ENCODE assay signal across 24 mouse cellular contexts in the genomic region with DNA sequence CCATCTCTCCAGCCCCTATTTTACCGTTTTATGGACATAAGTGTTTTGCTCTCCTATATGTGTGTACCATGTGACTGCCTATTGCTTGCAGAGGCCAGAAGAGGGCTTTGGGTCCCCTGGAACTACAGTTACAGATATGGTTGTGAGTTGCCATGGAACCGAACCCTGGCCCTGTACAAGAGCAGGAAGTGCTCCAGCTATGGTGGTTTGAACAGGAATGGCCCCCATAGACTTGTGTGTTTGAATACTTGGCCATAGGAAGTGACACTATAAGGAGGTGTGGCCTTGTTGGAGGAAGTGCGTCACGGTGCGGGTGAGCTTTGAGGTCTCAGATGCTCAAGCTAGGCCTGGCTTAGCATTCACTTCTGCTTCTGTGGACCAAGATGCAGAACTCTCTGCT. TPM values are rescaled to one million over a fixed set of nuclear protein-coding genes. Genes with fewer than 3 reads are reported as not detected.
"Had no signal": no experiment of that assay in that cellular context is flagged by ENCODE, and none has a peak within 500 bp of the region (broad histone marks: within the 10 kb centered on the region; RNA-seq: fewer than 3 reads in every experiment).

No protein-coding gene starts in this region.

- ATAC-seq: hindbrain, postnatal 0 days; intestine, embryonic 16.5 days had no signal

- H3K9me3 ChIP-seq: heart, embryonic 13.5 days; heart, embryonic 15.5 days; hindbrain, embryonic 13.5 days; hindbrain, embryonic 15.5 days; limb, embryonic 12.5 days; liver, embryonic 13.5 days; liver, embryonic 15.5 days had no signal

- H3K27me3 ChIP-seq: heart, embryonic 13.5 days; heart, embryonic 15.5 days; hindbrain, embryonic 13.5 days; hindbrain, embryonic 15.5 days; limb, embryonic 12.5 days; liver, embryonic 13.5 days; liver, embryonic 15.5 days had no signal

- H3K27ac ChIP-seq: gastrocnemius, adult 2 months; heart, embryonic 13.5 days; heart, embryonic 15.5 days; hindbrain, embryonic 13.5 days; hindbrain, embryonic 15.5 days; hindbrain, postnatal 0 days; layer of hippocampus, adult 2 months; left cerebral cortex, adult 2 months; limb, embryonic 12.5 days; liver, embryonic 13.5 days; liver, embryonic 15.5 days had no signal

- H3K4me1 ChIP-seq: heart, embryonic 13.5 days; heart, embryonic 15.5 days; hindbrain, embryonic 13.5 days; hindbrain, embryonic 15.5 days; limb, embryonic 12.5 days; liver, embryonic 13.5 days; liver, embryonic 15.5 days had no signal

- DNase-seq: gastrocnemius, adult 2 months; gastrocnemius, postnatal 10 days; gastrocnemius, postnatal 25 days; heart, adult 18-20 months; heart, postnatal 14 days; heart, postnatal 36 days; kidney, adult 11 months; kidney, adult 2 months; kidney, postnatal 10 days; kidney, postnatal 4 days; left cerebral cortex, postnatal 4 days; liver; liver, embryonic 13.5 days had no signal

- H3K36me3 ChIP-seq: heart, embryonic 13.5 days; heart, embryonic 15.5 days; hindbrain, embryonic 13.5 days; hindbrain, embryonic 15.5 days; limb, embryonic 12.5 days; liver, embryonic 13.5 days; liver, embryonic 15.5 days had no signal

- H3K4me3 ChIP-seq: gastrocnemius, adult 2 months; heart, embryonic 13.5 days; heart, embryonic 15.5 days; hindbrain, embryonic 13.5 days; hindbrain, embryonic 15.5 days; layer of hippocampus, adult 2 months; left cerebral cortex, adult 2 months; limb, embryonic 12.5 days; liver, embryonic 13.5 days; liver, embryonic 15.5 days had no signal

RNA-seq across cellular contexts. Expression of a gene that starts 11.1 kb away (rescaled TPM):
- total RNA-seq: gastrocnemius, postnatal 10 days; gastrocnemius, postnatal 25 days; gastrocnemius, postnatal 4 days; heart, adult 18-20 months; heart, postnatal 36 days; left cerebral cortex, postnatal 4 days had no signal
